Mouse (Mus musculus) CH12.LX (cell line): ENCODE measurements around the gene Asl. TPM values are rescaled to one million over a fixed set of nuclear protein-coding genes. Genes with fewer than 3 reads are reported as not detected.

Source experiments
- polyA plus RNA-seq: library from polyadenylated mRNA; unstranded; fragments of >175 nt; gene quantifications from 2 replicates; pipeline ENCODE4 v1.2.1, GENCODE M21; 2012; ENCODE audit warnings: low read depth; ENCODE audit not compliant: insufficient read length
- total RNA-seq, 2 experiments: library from RNA; depleted of rRNA; stranded (reverse); fragments of 300-350 nt in 1 of 2; fragments of >200 nt in 1 of 2; gene quantifications; 2 replicates each; pipeline ENCODE4 v1.2.3; 2012 to 2014

The Asl gene
- total and polyA plus RNA-seq, 3 experiments, result 44.8 to 70.4 (median 61.0) TPM

Other genes starting within 250 kb of the Asl start
- 145 and 232 TPM in 2 replicates for gene Psph, start 241.8 kb downstream of the Asl start, total RNA-seq (2012; rRNA removed)
- gene Psph, start 241.8 kb downstream of the Asl start, total RNA-seq (2014; rRNA removed), result 199 and 252 TPM in 2 replicates
- 128 and 139 TPM in 2 replicates for gene Psph, start 241.8 kb downstream of the Asl start, polyA plus RNA-seq
- 43.0 and 47.8 TPM in 2 replicates for gene Sumf2, start 182.3 kb downstream of the Asl start, total RNA-seq (2012; rRNA removed)
- 30.7 and 34.6 TPM in 2 replicates for gene Sumf2, start 182.3 kb downstream of the Asl start, total RNA-seq (2014; rRNA removed)
- 39.7 and 50.3 TPM in 2 replicates for gene Sumf2, start 182.3 kb downstream of the Asl start, polyA plus RNA-seq
- 552 and 592 TPM in 2 replicates for gene Chchd2, start 141.8 kb downstream of the Asl start, total RNA-seq (2012; rRNA removed)
- 988 and 1,007 TPM in 2 replicates for gene Chchd2, start 141.8 kb downstream of the Asl start, total RNA-seq (2014; rRNA removed)
- 346 and 370 TPM in 2 replicates for gene Chchd2, start 141.8 kb downstream of the Asl start, polyA plus RNA-seq
- 4.5 and 5.4 TPM in 2 replicates for gene Zbed5, start 133.5 kb downstream of the Asl start, total RNA-seq (2012; rRNA removed)
- gene Zbed5, start 133.5 kb downstream of the Asl start, total RNA-seq (2014; rRNA removed), result 6.4 and 7.4 TPM in 2 replicates
- 4.9 and 5.1 TPM in 2 replicates for gene Zbed5, start 133.5 kb downstream of the Asl start, polyA plus RNA-seq
- gene Phkg1, start 130.7 kb downstream of the Asl start, total RNA-seq (2012; rRNA removed), result 0.21 and 0.25 TPM in 2 replicates
- gene Phkg1, start 130.7 kb downstream of the Asl start, total RNA-seq (2014; rRNA removed), result 0.23 TPM in 1 of 2 replicates, not detected in the other
- gene Phkg1, start 130.7 kb downstream of the Asl start, polyA plus RNA-seq, result 0.16 and 0.61 TPM in 2 replicates
- gene Nupr1l, start 120.7 kb downstream of the Asl start, total RNA-seq (2012; rRNA removed), result 0.46 and 0.68 TPM in 2 replicates
- gene Nupr1l, start 120.7 kb downstream of the Asl start, total RNA-seq (2014; rRNA removed), result 0.46 TPM in 1 of 2 replicates, not detected in the other
- gene Nupr1l, start 120.7 kb downstream of the Asl start, polyA plus RNA-seq, result not detected in 2 replicates
- gene Vkorc1l1, start 87.3 kb downstream of the Asl start, total RNA-seq (2012; rRNA removed), result 8.7 and 11.0 TPM in 2 replicates
- gene Vkorc1l1, start 87.3 kb downstream of the Asl start, total RNA-seq (2014; rRNA removed), result 27.0 and 31.4 TPM in 2 replicates
- 25.4 and 33.1 TPM in 2 replicates for gene Vkorc1l1, start 87.3 kb downstream of the Asl start, polyA plus RNA-seq
- gene Gusb, start 26.2 kb downstream of the Asl start, total RNA-seq (2012; rRNA removed), result 180 and 187 TPM in 2 replicates
- gene Gusb, start 26.2 kb downstream of the Asl start, total RNA-seq (2014; rRNA removed), result 72.4 and 73.4 TPM in 2 replicates
- gene Gusb, start 26.2 kb downstream of the Asl start, polyA plus RNA-seq, result 200 and 210 TPM in 2 replicates
- gene Crcp, start within 50 bp of the Asl start, total RNA-seq (2012; rRNA removed), result 42.3 and 50.2 TPM in 2 replicates
- 57.1 and 58.3 TPM in 2 replicates for gene Crcp, start within 50 bp of the Asl start, total RNA-seq (2014; rRNA removed)
- gene Crcp, start within 50 bp of the Asl start, polyA plus RNA-seq, result 63.2 and 73.6 TPM in 2 replicates
- 36.8 and 45.5 TPM in 2 replicates for gene Tpst1, start 44.1 kb upstream of the Asl start, total RNA-seq (2012; rRNA removed)
- 49.9 and 52.5 TPM in 2 replicates for gene Tpst1, start 44.1 kb upstream of the Asl start, total RNA-seq (2014; rRNA removed)
- gene Tpst1, start 44.1 kb upstream of the Asl start, polyA plus RNA-seq, result 43.2 and 50.4 TPM in 2 replicates
- gene Kctd7, start 115.6 kb upstream of the Asl start, total RNA-seq (2012; rRNA removed), result 3.7 and 4.3 TPM in 2 replicates
- gene Kctd7, start 115.6 kb upstream of the Asl start, total RNA-seq (2014; rRNA removed), result 2.8 and 3.3 TPM in 2 replicates
- gene Kctd7, start 115.6 kb upstream of the Asl start, polyA plus RNA-seq, result 2.6 and 2.8 TPM in 2 replicates
- 26.4 and 26.7 TPM in 2 replicates for gene Rabgef1, start 142.6 kb upstream of the Asl start, total RNA-seq (2012; rRNA removed)
- 19.3 and 20.1 TPM in 2 replicates for gene Rabgef1, start 142.6 kb upstream of the Asl start, total RNA-seq (2014; rRNA removed)
- gene Rabgef1, start 142.6 kb upstream of the Asl start, polyA plus RNA-seq, result 31.6 and 34.4 TPM in 2 replicates
- 82.9 and 100 TPM in 2 replicates for gene Tmem248, start 187.8 kb upstream of the Asl start, total RNA-seq (2012; rRNA removed)
- 72.1 and 77.6 TPM in 2 replicates for gene Tmem248, start 187.8 kb upstream of the Asl start, total RNA-seq (2014; rRNA removed)
- 80.9 and 87.7 TPM in 2 replicates for gene Tmem248, start 187.8 kb upstream of the Asl start, polyA plus RNA-seq
- gene Sbds, start 226.3 kb upstream of the Asl start, total RNA-seq (2012; rRNA removed), result 37.0 and 48.7 TPM in 2 replicates
- gene Sbds, start 226.3 kb upstream of the Asl start, total RNA-seq (2014; rRNA removed), result 43.9 and 44.0 TPM in 2 replicates
- gene Sbds, start 226.3 kb upstream of the Asl start, polyA plus RNA-seq, result 81.2 and 93.2 TPM in 2 replicates
- gene Tyw1, start 226.4 kb upstream of the Asl start, total RNA-seq (2012; rRNA removed), result 45.5 and 46.5 TPM in 2 replicates
- 34.7 and 35.1 TPM in 2 replicates for gene Tyw1, start 226.4 kb upstream of the Asl start, total RNA-seq (2014; rRNA removed)
- 34.0 and 37.1 TPM in 2 replicates for gene Tyw1, start 226.4 kb upstream of the Asl start, polyA plus RNA-seq